Mouse (Mus musculus): Measurements from ENCODE around the gene Gm8024. TPM values are rescaled to one million over a fixed set of nuclear protein-coding genes. Genes with fewer than 3 reads are reported as not detected.

Gm8024 gene
- not detected in 2 replicates for polyA plus RNA-seq (2012; rRNA removed; ENCODE audit: low replicate concordance)

GRCm38 (mm10) chr14:42524182-42524581, at the start of gene Gm8024:
Gm8024 (minus strand) TSS chr14:42524282.

GRCm38 (mm10) chr14:42502249-42502648, 21.8 kb downstream of the Gm8024 start, which contains the start of gene Gm8020:
Gm8020 (minus strand) TSS chr14:42502349.

Other genes starting within 250 kb of the Gm8024 start
- not detected in 2 replicates for gene Gm9611, start 226.9 kb downstream of the Gm8024 start, polyA plus RNA-seq (2012; rRNA removed; ENCODE audit: low replicate concordance)
- gene Gm7995, start 214.1 kb downstream of the Gm8024 start, polyA plus RNA-seq (2012; rRNA removed; ENCODE audit: low replicate concordance): not detected in 2 replicates
- not detected in 2 replicates for gene Gm8005, start 84.6 kb downstream of the Gm8024 start, polyA plus RNA-seq (2012; rRNA removed; ENCODE audit: low replicate concordance)
- not detected in 2 replicates for gene Gm8011, start 60.4 kb downstream of the Gm8024 start, polyA plus RNA-seq (2012; rRNA removed; ENCODE audit: low replicate concordance)
- gene Gm8020, start 21.9 kb downstream of the Gm8024 start, polyA plus RNA-seq (2012; rRNA removed; ENCODE audit: low replicate concordance): not detected in 2 replicates
- gene Gm17124, start 75.6 kb upstream of the Gm8024 start, polyA plus RNA-seq (2012; rRNA removed; ENCODE audit: low replicate concordance): not detected in 2 replicates
- gene Gm3633, start 117.6 kb upstream of the Gm8024 start, polyA plus RNA-seq (2012; rRNA removed; ENCODE audit: low replicate concordance): not detected in 2 replicates
- not detected in 2 replicates for gene Gm10378, start 131.7 kb upstream of the Gm8024 start, polyA plus RNA-seq (2012; rRNA removed; ENCODE audit: low replicate concordance)
- not detected in 2 replicates for gene Gm3015, start 244.5 kb upstream of the Gm8024 start, polyA plus RNA-seq (2012; rRNA removed; ENCODE audit: low replicate concordance)

All from subcutaneous adipose tissue, adult 2 months (tissue).